Mouse (Mus musculus): ENCODE results near the gene Slc22a20. TPM values are rescaled to one million over a fixed set of nuclear protein-coding genes. Genes with fewer than 3 reads are reported as not detected.

Gene Slc22a20
- polyA plus RNA-seq, 1 experiment from 2014 or later = not detected

DNA sequence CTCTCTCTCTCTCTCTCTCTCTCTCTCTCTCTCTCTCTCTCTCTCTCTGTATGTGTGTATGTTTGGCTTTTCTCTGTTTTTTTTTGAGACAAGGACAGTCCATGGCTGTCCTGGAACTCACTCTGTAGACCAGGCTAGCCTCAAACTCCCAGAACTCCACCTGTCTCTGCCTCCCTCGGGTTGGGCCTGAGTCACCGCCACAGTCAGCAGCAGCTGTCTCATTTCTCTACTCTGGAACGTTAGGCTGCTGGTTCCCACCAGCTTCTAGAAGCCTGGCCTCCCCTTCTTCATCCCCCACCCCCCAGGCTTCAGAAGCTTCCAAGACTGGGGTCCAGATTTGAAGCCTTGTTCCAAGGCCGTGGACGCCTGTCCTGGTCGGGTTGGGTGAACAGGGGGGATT is 3.6 kb upstream of the Slc22a20 start:
- H3K9ac ChIP-seq = no peak overlapping the region
- no peaks in the 10 kb centered on the region for H3K9me3 ChIP-seq (replicated peaks)
- H3K36me3 ChIP-seq = peaks cover 60% of the 10 kb centered on the region
- no peak overlapping the region for H3K27ac ChIP-seq
- peaks cover 37% of the 10 kb centered on the region for H3K4me1 ChIP-seq (replicated peaks)
- WGBS (ENCODE audit: insufficient replicate concordance) = 49% methylated on average over 6 of the region's 6 CpGs
- no peaks in the 10 kb centered on the region for H3K27me3 ChIP-seq
- H3K4me3 ChIP-seq (replicated peaks) = no peak overlapping the region
- no peak for ATAC-seq (ENCODE audit: low read depth)
- DNase-seq = no peak
- peak overlapping the region; percentile 30; the same call in 1 of the 2 replicates for H3K4me2 ChIP-seq

DNA sequence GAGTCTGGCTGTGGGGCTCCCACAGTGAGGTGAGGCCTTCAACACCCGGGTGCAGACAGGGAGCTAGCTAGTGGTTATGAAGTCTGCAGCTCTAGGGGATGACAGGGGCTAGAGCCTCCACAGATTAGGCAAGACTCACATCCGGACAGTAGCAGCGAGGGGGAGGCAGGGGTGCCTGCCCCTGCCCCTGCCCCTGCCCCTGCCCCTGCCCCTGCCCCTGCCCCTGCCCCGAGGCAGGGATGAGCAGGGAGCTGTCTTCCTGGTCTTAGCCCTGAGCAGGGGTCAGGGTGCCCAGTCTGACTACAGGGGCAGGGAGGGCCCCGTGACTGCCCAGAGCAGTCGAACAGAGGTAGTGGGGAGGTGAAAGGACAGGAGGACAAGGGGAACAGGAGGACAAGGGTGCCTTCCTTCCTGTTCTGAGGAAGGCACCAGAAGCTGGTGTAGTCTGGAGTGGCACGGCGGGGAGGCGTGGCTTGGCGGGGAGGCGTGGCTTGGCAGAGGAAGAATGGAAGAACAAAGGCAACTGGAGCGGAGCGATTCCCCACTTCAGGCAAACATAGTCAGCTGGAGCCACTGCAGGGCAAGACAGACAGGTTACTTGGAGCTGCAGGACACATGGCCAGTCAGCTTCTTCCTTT is 3.0 kb upstream of the Slc22a20 start:
- Histone ChIP-seq H3K36me3 (peaks cover 54% of the 10 kb centered on the region), H3K9ac (peak overlapping the region; percentile 39), H3K9me3 (replicated peaks) (no peaks in the 10 kb centered on the region), H3K27ac (peak overlapping the region; percentile 72), H3K4me1 (replicated peaks) (peaks cover 42% of the 10 kb centered on the region), H3K4me3 (replicated peaks) (no peak overlapping the region), H3K4me2 (peak overlapping the region; percentile 30), H3K27me3 (no peaks in the 10 kb centered on the region)
- 9% methylated on average over 13 of the region's 13 CpGs for WGBS (ENCODE audit: insufficient replicate concordance)
- peak; percentile 44 for DNase-seq
- peak; percentile 55 for ATAC-seq (ENCODE audit: low read depth)

- no peak overlapping the region for H3K4me3 ChIP-seq (replicated peaks)
- H3K9me3 ChIP-seq (replicated peaks) = no peaks in the 10 kb centered on the region
These were observed 2.3 kb upstream of the Slc22a20 start for GRCm38 (mm10) chr19:5988027-5988814.

DNA sequence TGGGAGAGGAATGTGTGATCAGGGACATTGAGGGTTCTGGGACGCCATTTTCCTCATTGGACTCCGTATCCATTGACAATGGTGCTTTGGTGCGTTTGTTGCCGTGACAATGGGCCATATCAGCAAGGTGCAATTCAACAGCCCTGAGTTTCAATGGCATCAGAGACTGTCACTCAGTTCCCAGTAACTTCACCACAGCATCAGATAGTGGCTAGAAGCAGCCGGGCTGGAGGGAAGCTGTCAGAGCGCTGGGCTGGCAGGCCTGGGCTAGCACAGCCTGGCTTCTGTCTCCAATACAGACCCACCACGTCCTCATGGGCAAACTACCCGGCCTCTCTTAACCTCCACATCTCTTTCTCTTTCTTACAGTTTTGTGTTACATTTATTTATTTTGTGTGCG is 5.5 kb downstream of the Slc22a20 start:
- DNase-seq (no peak), ATAC-seq (ENCODE audit: low read depth) (peak; percentile 68)
- H3K9me3 ChIP-seq (replicated peaks) = no peaks in the 10 kb centered on the region
- peaks cover 19% of the 10 kb centered on the region for H3K4me1 ChIP-seq (replicated peaks)
- WGBS (ENCODE audit: insufficient replicate concordance) = 34% methylated on average over 9 of the region's 9 CpGs
- H3K4me2 ChIP-seq = no peak overlapping the region
- no peaks in the 10 kb centered on the region; the same call in 1 of the 2 replicates for H3K27me3 ChIP-seq
- no peak overlapping the region for H3K9ac ChIP-seq
- H3K36me3 ChIP-seq = no peaks in the 10 kb centered on the region
- no peak overlapping the region for H3K4me3 ChIP-seq (replicated peaks)
- no peak overlapping the region for H3K27ac ChIP-seq

More at GRCm38 (mm10) chr19:5988027-5988814, 2.3 kb upstream of the Slc22a20 start:
- peak overlapping the region; percentile 72 for H3K27ac ChIP-seq
- H3K27me3 ChIP-seq = no peaks in the 10 kb centered on the region
- peaks cover 46% of the 10 kb centered on the region for H3K36me3 ChIP-seq
- peaks cover 43% of the 10 kb centered on the region for H3K4me1 ChIP-seq (replicated peaks)
- peak overlapping the region; percentile 39; the same call in 1 of the 2 replicates for H3K9ac ChIP-seq
- peak overlapping the region; percentile 30 for H3K4me2 ChIP-seq
- DNase-seq (no peak), ATAC-seq (ENCODE audit: low read depth) (peak; percentile 34; the same call in 1 of the 2 replicates)
- 27% methylated on average over 5 of the region's 5 CpGs for WGBS (ENCODE audit: insufficient replicate concordance)

- WGBS (ENCODE audit: insufficient replicate concordance) = 69% methylated on average over 3 of the region's 3 CpGs
- no peak overlapping the region for H3K4me3 ChIP-seq (replicated peaks)
These were observed 8.2 kb downstream of the Slc22a20 start for GRCm38 (mm10) chr19:5977717-5978116.

GRCm38 (mm10) chr19:5975676-5976075 is 10.3 kb downstream of the Slc22a20 start:
- H3K36me3 ChIP-seq = no peaks in the 10 kb centered on the region
- WGBS (ENCODE audit: insufficient replicate concordance) = 67% methylated on average over 4 of the region's 4 CpGs
- ATAC-seq (ENCODE audit: low read depth) (no peak), DNase-seq (no peak)
- no peaks in the 10 kb centered on the region for H3K27me3 ChIP-seq
- peaks cover 16% of the 10 kb centered on the region for H3K4me1 ChIP-seq (replicated peaks)
- no peak overlapping the region for H3K4me2 ChIP-seq
- H3K4me3 ChIP-seq (replicated peaks) = no peak overlapping the region
- H3K9me3 ChIP-seq (replicated peaks) = no peaks in the 10 kb centered on the region
- H3K9ac ChIP-seq = no peak overlapping the region
- H3K27ac ChIP-seq = no peak overlapping the region

More at GRCm38 (mm10) chr19:5977717-5978116, 8.2 kb downstream of the Slc22a20 start:
- Histone ChIP-seq H3K9me3 (replicated peaks) (no peaks in the 10 kb centered on the region), H3K27ac (no peak overlapping the region), H3K27me3 (no peaks in the 10 kb centered on the region; the same call in 1 of the 2 replicates), H3K4me2 (no peak overlapping the region), H3K36me3 (no peaks in the 10 kb centered on the region), H3K9ac (no peak overlapping the region), H3K4me1 (replicated peaks) (peaks cover 13% of the 10 kb centered on the region)
- DNase-seq (no peak), ATAC-seq (ENCODE audit: low read depth) (no peak)

DNA sequence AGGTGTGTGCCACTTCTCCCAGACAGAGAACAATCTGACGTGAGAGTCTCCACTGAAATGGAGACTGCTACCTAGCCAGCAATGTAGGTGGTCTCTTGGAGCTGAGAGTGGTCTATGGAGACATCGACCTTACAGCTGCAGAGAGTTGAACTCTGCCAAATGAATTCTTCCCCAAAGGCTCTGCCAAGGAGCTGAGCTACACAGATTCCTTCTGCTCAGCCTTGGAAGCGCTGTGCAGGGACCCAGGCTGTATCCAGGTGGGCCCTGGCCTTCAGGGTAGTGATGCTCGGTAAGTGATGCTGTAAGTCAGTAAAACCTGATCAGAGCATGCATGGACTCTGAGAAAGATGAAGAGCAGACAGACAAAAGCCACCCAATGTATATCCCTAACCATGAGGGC is 10.8 kb downstream of the Slc22a20 start:
- Histone ChIP-seq H3K27me3 (no peaks in the 10 kb centered on the region), H3K4me1 (replicated peaks) (peaks cover 14% of the 10 kb centered on the region), H3K9ac (no peak overlapping the region), H3K27ac (no peak overlapping the region), H3K4me2 (no peak overlapping the region), H3K9me3 (replicated peaks) (no peaks in the 10 kb centered on the region), H3K36me3 (no peaks in the 10 kb centered on the region), H3K4me3 (replicated peaks) (no peak overlapping the region)
- DNase-seq = no peak
- ATAC-seq (ENCODE audit: low read depth) = no peak
- WGBS (ENCODE audit: insufficient replicate concordance) = 68% methylated on average over 4 of the region's 4 CpGs

- H3K9me3 ChIP-seq (replicated peaks) = no peaks in the 10 kb centered on the region
- peak overlapping the region; percentile 93 for H3K27ac ChIP-seq
- no peaks in the 10 kb centered on the region for H3K36me3 ChIP-seq
- H3K27me3 ChIP-seq = no peaks in the 10 kb centered on the region
- H3K4me2 ChIP-seq = peak overlapping the region; percentile 73
- DNase-seq (peak; percentile 77), ATAC-seq (ENCODE audit: low read depth) (peak; percentile 86)
- peaks cover 76% of the 10 kb centered on the region for H3K4me1 ChIP-seq (replicated peaks)
- 19% methylated on average over 10 of the region's 10 CpGs for WGBS (ENCODE audit: insufficient replicate concordance)
- H3K9ac ChIP-seq = peak overlapping the region; percentile 60; the same call in 1 of the 2 replicates
- no peak overlapping the region for H3K4me3 ChIP-seq (replicated peaks)
These were observed 18.3 kb downstream of the Slc22a20 start for GRCm38 (mm10) chr19:5967664-5968063.

DNA sequence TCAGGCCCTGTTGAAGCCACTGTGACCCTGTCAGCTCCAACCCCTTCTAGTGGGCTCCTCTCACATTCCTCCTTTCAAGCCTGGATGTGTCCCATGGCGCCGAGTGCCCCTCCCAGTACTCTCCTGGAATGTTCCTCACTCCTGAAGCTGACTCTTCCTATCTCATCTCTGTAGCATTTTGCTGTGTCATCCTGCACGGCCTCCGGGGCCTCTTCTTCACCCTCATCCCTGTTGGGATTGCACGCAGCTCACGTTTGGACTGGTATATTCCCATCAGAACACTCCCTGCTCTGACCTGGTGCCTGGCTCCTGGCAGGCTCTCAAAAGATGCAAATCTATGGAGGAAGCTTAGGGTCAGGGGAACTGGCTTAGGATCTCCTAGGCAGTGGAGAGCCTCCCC is 19.2 kb downstream of the Slc22a20 start:
- H3K36me3 ChIP-seq = peaks cover 2% of the 10 kb centered on the region
- ATAC-seq (ENCODE audit: low read depth) (peak; percentile 66), DNase-seq (peak; percentile 75)
- peak overlapping the region; percentile 73 for H3K4me2 ChIP-seq
- peak overlapping the region; percentile 93 for H3K27ac ChIP-seq
- peak overlapping the region; percentile 60 for H3K9ac ChIP-seq
- H3K4me1 ChIP-seq (replicated peaks) = peaks cover 81% of the 10 kb centered on the region
- no peaks in the 10 kb centered on the region for H3K27me3 ChIP-seq
- no peaks in the 10 kb centered on the region for H3K9me3 ChIP-seq (replicated peaks)
- peak overlapping the region; percentile 34 for H3K4me3 ChIP-seq (replicated peaks)
- 30% methylated on average over 6 of the region's 6 CpGs for WGBS (ENCODE audit: insufficient replicate concordance)

GRCm38 (mm10) chr19:5965910-5966309 is 20.0 kb downstream of the Slc22a20 start:
- Histone ChIP-seq H3K4me1 (replicated peaks) (peaks cover 85% of the 10 kb centered on the region), H3K4me2 (peak overlapping the region; percentile 73; the same call in 1 of the 2 replicates), H3K27me3 (no peaks in the 10 kb centered on the region), H3K27ac (peak overlapping the region; percentile 93), H3K36me3 (peaks cover 10% of the 10 kb centered on the region), H3K9ac (peak overlapping the region; percentile 60; the same call in 1 of the 2 replicates), H3K9me3 (replicated peaks) (no peaks in the 10 kb centered on the region), H3K4me3 (replicated peaks) (no peak overlapping the region)
- DNase-seq (no peak), ATAC-seq (ENCODE audit: low read depth) (no peak)
- 84% methylated on average over 2 of the region's 2 CpGs for WGBS (ENCODE audit: insufficient replicate concordance)

- peaks cover 90% of the 10 kb centered on the region for H3K4me1 ChIP-seq (replicated peaks)
- 5% methylated on average over 4 of the region's 4 CpGs for WGBS (ENCODE audit: insufficient replicate concordance)
- H3K9me3 ChIP-seq (replicated peaks) = no peaks in the 10 kb centered on the region
- H3K27me3 ChIP-seq = no peaks in the 10 kb centered on the region
- H3K36me3 ChIP-seq = peaks cover 17% of the 10 kb centered on the region
- DNase-seq = peak; percentile 74
- ATAC-seq (ENCODE audit: low read depth) = no peak
- H3K9ac ChIP-seq = peak overlapping the region; percentile 85
- H3K4me2 ChIP-seq = peak overlapping the region; percentile 84
- H3K27ac ChIP-seq = peak overlapping the region; percentile 93
- H3K4me3 ChIP-seq (replicated peaks) = 0 out of 2 replicates have a peak overlapping the region, but pooled peaks have one; percentile 76
These were observed 20.7 kb downstream of the Slc22a20 start for GRCm38 (mm10) chr19:5965280-5965679.

Measured in liver, embryonic 13.5 days (tissue).